Mouse (Mus musculus) CH12.LX (cell line): Measurements from ENCODE around the gene Mfap3. TPM values are rescaled to one million over a fixed set of nuclear protein-coding genes. Genes with fewer than 3 reads are reported as not detected.
"Not testable (repeated sequence)": the region's sequence is repeated elsewhere in the genome, so short reads cannot be mapped to it uniquely, and the experiment has no call there.

Source experiments
- DNase-seq: peaks from one replicate; pipeline ENCODE4 v3.0.0-alpha.2; 2013; ENCODE audit errors: extremely low read depth
- H3K27ac ChIP-seq: 2 replicates; pipeline ENCODE4 v1.5.1; 2012; ENCODE audit warnings: low read depth, mild to moderate bottlenecking, control low read depth, moderate library complexity; ENCODE audit not compliant: insufficient read depth
- H3K27me3 ChIP-seq: replicated peaks from 2 replicates; pipeline ENCODE3; 2012; ENCODE audit warnings: inconsistent platforms
- H3K36me3 ChIP-seq, 2 experiments: replicated peaks in 1 of 2; 2 replicates each; pipeline versions ENCODE3 to v1.6.1; 2012; ENCODE audit warnings: inconsistent platforms in 1 of 2, low read length in 1 of 2, mild to moderate bottlenecking in 1 of 2, mixed read lengths in 1 of 2, moderate library complexity in 1 of 2; ENCODE audit not compliant: control insufficient read depth in 1 of 2, insufficient read depth in 1 of 2
- H3K4me1 ChIP-seq, 2 experiments: 2 replicates each; pipeline ENCODE4 v1.6.1; 2012; ENCODE audit warnings: inconsistent platforms in 1 of 2, moderate library complexity in 1 of 2; ENCODE audit not compliant: insufficient read depth in 2 of 2, control insufficient read depth in 1 of 2
- H3K4me2 ChIP-seq: 2 replicates; pipeline ENCODE4 v1.6.1; 2012; ENCODE audit warnings: low read depth, mild to moderate bottlenecking, control low read depth; ENCODE audit not compliant: poor library complexity, insufficient read depth, severe bottlenecking
- H3K4me3 ChIP-seq, 3 experiments: fragments of 150-350 bp in 1 of 3; sonication (generic) in 1 of 3; replicated peaks in 1 of 3; 2 replicates each; pipeline versions ENCODE3 to v1.5.1; 2011 to 2012; ENCODE audit warnings: low read depth in 2 of 3, low read length in 2 of 3, mild to moderate bottlenecking in 2 of 3, moderate library complexity in 2 of 3, control low read depth in 1 of 3, improper control_type of control experiment in 1 of 3, inconsistent platforms in 1 of 3, mixed read lengths in 1 of 3; ENCODE audit not compliant: poor library complexity in 1 of 3
- H3K79me2 ChIP-seq: replicated peaks from 2 replicates; pipeline ENCODE4 v1.6.1; 2012; ENCODE audit warnings: mild to moderate bottlenecking, moderate library complexity; ENCODE audit not compliant: control insufficient read depth, poor library complexity, insufficient read depth, severe bottlenecking; ENCODE audit errors: extremely low read depth
- H3K9ac ChIP-seq: 2 replicates; pipeline ENCODE4 v1.6.1; 2012; ENCODE audit warnings: low read depth, mild to moderate bottlenecking, control low read depth, moderate library complexity; ENCODE audit not compliant: insufficient read depth
- H3K9me3 ChIP-seq: replicated peaks from 2 replicates; pipeline ENCODE3; 2012; ENCODE audit warnings: low read length, inconsistent platforms, mixed read lengths
- BHLHE40 ChIP-seq: IDR thresholded peaks from 2 replicates; pipeline ENCODE4 v1.6.1; 2011; ENCODE audit warnings: mild to moderate bottlenecking, low read depth, low read length, improper control_type of control experiment
- CTCF ChIP-seq, 2 experiments: IDR thresholded peaks in 1 of 2; conservative IDR thresholded peaks in 1 of 2; 2 replicates each; pipeline ENCODE4 v1.5.1; 2011 to 2012; ENCODE audit warnings: low read depth in 2 of 2, low read length in 2 of 2, improper control_type of control experiment in 1 of 2, inconsistent platforms in 1 of 2, mild to moderate bottlenecking in 1 of 2, moderate library complexity in 1 of 2
- GABPA ChIP-seq: IDR thresholded peaks from 2 replicates; pipeline ENCODE4 v1.6.1; 2012; ENCODE audit warnings: low read depth, low read length, improper control_type of control experiment, inconsistent platforms; ENCODE audit not compliant: insufficient replicate concordance
- IRF4 ChIP-seq: IDR thresholded peaks from 2 replicates; pipeline ENCODE4 v1.6.1; 2014; ENCODE audit warnings: low read depth, mild to moderate bottlenecking, inconsistent platforms, low read length, improper control_type of control experiment
- JUND ChIP-seq: conservative IDR thresholded peaks from 2 replicates; pipeline ENCODE4 v1.6.1; 2011; ENCODE audit warnings: low read depth, low read length, improper control_type of control experiment
- MXI1 ChIP-seq: IDR thresholded peaks from 2 replicates; pipeline ENCODE4 v1.6.1; 2011; ENCODE audit warnings: mild to moderate bottlenecking, low read depth, low read length, improper control_type of control experiment
- MYC ChIP-seq: IDR thresholded peaks from 2 replicates; pipeline ENCODE4 v1.6.1; 2011; ENCODE audit warnings: low read depth, mild to moderate bottlenecking, improper control_type of control experiment, low read length
- POLR2A ChIP-seq: IDR thresholded peaks from 2 replicates; pipeline ENCODE4 v1.6.1; 2011; ENCODE audit warnings: low read depth, mild to moderate bottlenecking, improper control_type of control experiment, low read length
- RAD21 ChIP-seq: IDR thresholded peaks from 2 replicates; pipeline ENCODE4 v1.6.1; 2011; ENCODE audit warnings: low read depth, mild to moderate bottlenecking, low read length, improper control_type of control experiment, moderate library complexity
- RCOR1 ChIP-seq: conservative IDR thresholded peaks from 2 replicates; pipeline ENCODE4 v1.6.1; 2012; ENCODE audit warnings: low read depth, mild to moderate bottlenecking, inconsistent platforms, low read length, improper control_type of control experiment
- UBTF ChIP-seq: IDR thresholded peaks from 2 replicates; pipeline ENCODE4 v1.6.1; 2012; ENCODE audit warnings: low read depth, mild to moderate bottlenecking, inconsistent platforms, low read length, improper control_type of control experiment, moderate library complexity
- USF1 ChIP-seq: IDR thresholded peaks from 2 replicates; pipeline ENCODE4 v1.6.1; 2014; ENCODE audit warnings: low read depth, mild to moderate bottlenecking, inconsistent platforms, low read length, improper control_type of control experiment
- USF2 ChIP-seq: conservative IDR thresholded peaks from 2 replicates; pipeline ENCODE4 v1.6.1; 2011; ENCODE audit warnings: low read depth, low read length, improper control_type of control experiment
- ZMIZ1 ChIP-seq: IDR thresholded peaks from 2 replicates; pipeline ENCODE4 v1.6.1; 2012; ENCODE audit warnings: low read depth, mild to moderate bottlenecking, inconsistent platforms, low read length, improper control_type of control experiment
- dilution Hi-C: fragments of 300-500 bp; cut with MboI; formaldehyde crosslinking; loops from 2 replicates; pipeline ENCODE4 v1.14.3; 2020; ENCODE audit warnings: low sequenced_read_pairs; ENCODE audit not compliant: extremely low pct_unique_long_range_greater_than_20kb, extremely low pct_ligation_motif_present
- in situ Hi-C: fragments of 300-500 bp; cut with MboI; formaldehyde crosslinking; loops from 3 replicates; pipeline ENCODE4 v1.14.3; 2019; ENCODE audit warnings: low sequenced_read_pairs, low pct_ligation_motif_present, low pct_unique_long_range_greater_than_20kb, mixed read lengths
- polyA plus RNA-seq: library from polyadenylated mRNA; unstranded; fragments of >175 nt; gene quantifications from 2 replicates; pipeline ENCODE4 v1.2.1, GENCODE M21; 2012; ENCODE audit warnings: low read depth; ENCODE audit not compliant: insufficient read length
- total RNA-seq, 2 experiments: library from RNA; depleted of rRNA; stranded (reverse); fragments of 300-350 nt in 1 of 2; fragments of >200 nt in 1 of 2; gene quantifications; 2 replicates each; pipeline ENCODE4 v1.2.3; 2012 to 2014

The Mfap3 gene
- total and polyA plus RNA-seq, 3 experiments, result 22.6 to 32.2 (median 27.0) TPM

GRCm38 (mm10) chr11:57550230-57550629 lies 31.8 kb downstream of the Mfap3 start:
- dilution Hi-C loops, result no loop called here
- Histone ChIP-seq H3K4me2 (no peak overlapping the region), H3K9me3 (peaks cover 5% of the 10 kb centered on the region), H3K4me1 (peaks cover 7 to 14% of the 10 kb centered on the region in 2 experiments), H3K4me3 (no peak overlapping the region), H3K27me3 (peaks cover 10% of the 10 kb centered on the region), H3K9ac (no peak overlapping the region), H3K36me3 (no peaks in the 10 kb centered on the region), H3K27ac (no peak overlapping the region), H3K79me2 (no peaks in the 10 kb centered on the region)
- in situ Hi-C loops, result no loop called here
- no peak for DNase-seq
- TF ChIP-seq RAD21, result peak; percentile 29
- TF ChIP-seq MYC, result no peak
- TF ChIP-seq CTCF (conservative IDR thresholded peaks at IDR 0.05 in 1 of 2, IDR thresholded peaks at IDR 0.05 in 1 of 2; ENCODE audit: low read depth in 2 of 2, low read length in 2 of 2), result peak in 1 of 2 experiments; percentile 48; a peak in 2 of 4 replicates
- TF ChIP-seq, all 38 proteins: peak for 2

- dilution Hi-C loops, result no loop called here
- H3K9ac ChIP-seq, result no peak overlapping the region
- in situ Hi-C loops, result no loop called here
- no peak overlapping the region for H3K4me2 ChIP-seq
- no peak overlapping the region for H3K4me3 ChIP-seq
- no peak for DNase-seq
- H3K9me3 ChIP-seq, result peaks cover 5% of the 10 kb centered on the region
- peaks cover 10% of the 10 kb centered on the region for H3K27me3 ChIP-seq
- H3K79me2 ChIP-seq, result no peaks in the 10 kb centered on the region
- H3K27ac ChIP-seq, result no peak overlapping the region
- no peaks in the 10 kb centered on the region for H3K36me3 ChIP-seq
- TF ChIP-seq MXI1, result no peak
- no peak for TF ChIP-seq IRF4
- TF ChIP-seq JUND, result no peak
- no peak for TF ChIP-seq POLR2A
- TF ChIP-seq USF1, result no peak
- TF ChIP-seq ZMIZ1, result no peak
- TF ChIP-seq, all 38 proteins: peak for 0
- H3K4me1 ChIP-seq, result peaks cover 7 to 14% of the 10 kb centered on the region in 2 experiments
Observed at GRCm38 (mm10) chr11:57551016-57551415, 32.6 kb downstream of the Mfap3 start.

GRCm38 (mm10) chr11:57553015-57553780 lies 34.7 kb downstream of the Mfap3 start:
- H3K4me2 ChIP-seq, result no peak overlapping the region
- H3K4me1 ChIP-seq, result peaks cover 3 to 8% of the 10 kb centered on the region in 2 experiments; a peak in 3 of 4 replicates
- H3K9me3 ChIP-seq, result peaks cover 5% of the 10 kb centered on the region
- H3K4me3 ChIP-seq, result no peak overlapping the region
- no peaks in the 10 kb centered on the region for H3K79me2 ChIP-seq
- no peak overlapping the region for H3K9ac ChIP-seq
- dilution Hi-C loops, result no loop called here
- TF ChIP-seq UBTF (no peak), RCOR1 (no peak), GABPA (no peak), USF2 (no peak), BHLHE40 (no peak), CTCF (conservative IDR thresholded peaks at IDR 0.05 in 1 of 2, IDR thresholded peaks at IDR 0.05 in 1 of 2; ENCODE audit: low read depth in 2 of 2, low read length in 2 of 2) (no peak)
- DNase-seq, result no peak
- peaks cover 10% of the 10 kb centered on the region for H3K27me3 ChIP-seq
- no peaks in the 10 kb centered on the region for H3K36me3 ChIP-seq
- H3K27ac ChIP-seq, result no peak overlapping the region
- in situ Hi-C loops, result no loop called here

- H3K79me2 ChIP-seq, H3K4me2 ChIP-seq, H3K4me1 ChIP-seq, dilution Hi-C loops, DNase-seq, H3K27me3 ChIP-seq, H3K9ac ChIP-seq, in situ Hi-C loops, H3K36me3 ChIP-seq, H3K27ac ChIP-seq, H3K9me3 ChIP-seq, H3K4me3 ChIP-seq: not testable (repeated sequence)
Observed at GRCm38 (mm10) chr11:57557936-57558335, 39.5 kb downstream of the Mfap3 start.
